Mouse (Mus musculus) kidney, postnatal 14 days (tissue): ENCODE measurements at regions not wholly inside any gene's neighbourhood (a gene's known extent, or its start where the extent isn't known, plus 50 kb on each side); places are given as distances from the start of the nearest gene placed in this dataset.

Experiments used
- DNase-seq: peaks from one replicate; pipeline ENCODE4 v3.0.0; 2022; ENCODE audit warnings: mixed read lengths

DNA sequence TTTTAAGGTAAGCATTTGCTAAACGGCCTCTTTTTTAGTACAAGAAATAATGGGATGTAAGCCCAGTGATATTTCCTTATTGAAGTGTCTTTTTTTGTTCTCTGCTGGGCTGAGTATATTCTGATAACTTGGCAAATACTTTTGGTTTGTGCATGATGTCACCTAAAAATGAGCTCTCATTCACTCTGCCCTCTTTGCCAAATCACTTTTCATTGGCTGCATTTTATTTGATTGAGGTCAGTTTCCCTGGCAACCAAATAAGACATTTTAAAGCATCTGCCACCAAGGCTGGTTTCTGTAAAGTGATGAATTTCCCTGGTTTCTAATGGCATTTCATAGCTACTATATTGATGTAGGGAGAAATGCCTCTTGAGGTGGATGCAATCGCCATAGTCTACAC is 50.4 kb upstream of the Tmc1 start:
- DNase-seq: no peak
